Mouse (Mus musculus) liver, embryonic 14.5 days (tissue): ENCODE data around the gene Cep55. TPM values are rescaled to one million over a fixed set of nuclear protein-coding genes. Genes with fewer than 3 reads are reported as not detected.
A peak's percentile ranks its signal among the peaks of the same experiment; 100 is the strongest.

Experiments
- ATAC-seq: fragments of 200-750 bp; cut with Nextera tagmentation; 2 replicates; pipeline ENCODE4 v1.8.0; 2017; ENCODE audit warnings: moderate number of reproducible peaks, mild to moderate bottlenecking, moderate library complexity; ENCODE audit not compliant: insufficient read depth
- DNase-seq, 3 experiments: peaks; one replicate each; pipeline ENCODE4 v3.0.0-alpha.2; 2012 to 2013; ENCODE audit warnings: low read depth in 3 of 3, low spot score in 3 of 3
- H3K27ac ChIP-seq: fragments of 300-500 bp; sonication (generic); 2 replicates; pipeline ENCODE4 v1.5.1; 2014; ENCODE audit warnings: moderate library complexity, mild to moderate bottlenecking, control low read depth, inconsistent platforms
- H3K27me3 ChIP-seq: fragments of 300-500 bp; sonication (generic); 2 replicates; pipeline ENCODE4 v1.6.1; 2014; ENCODE audit warnings: mild to moderate bottlenecking, low read length, moderate library complexity; ENCODE audit not compliant: control insufficient read depth, insufficient read depth
- H3K36me3 ChIP-seq: fragments of 300-500 bp; sonication (generic); replicated peaks from 2 replicates; pipeline ENCODE4 v1.6.1; 2014; ENCODE audit warnings: low read depth; ENCODE audit not compliant: control insufficient read depth, insufficient read depth
- H3K4me1 ChIP-seq, 2 experiments: fragments of 200-500 bp in 1 of 2; fragments of 300-500 bp in 1 of 2; sonication (generic) in 1 of 2; replicated peaks; 2 replicates each; pipeline ENCODE4 v1.6.1; 2012 to 2014; ENCODE audit warnings: antibody characterized with exemption in 1 of 2, inconsistent platforms in 1 of 2, low read length in 1 of 2; ENCODE audit not compliant: control insufficient read depth in 2 of 2, insufficient read depth in 2 of 2
- H3K4me2 ChIP-seq: fragments of 300-500 bp; sonication (generic); 2 replicates; pipeline ENCODE4 v1.6.1; 2014; ENCODE audit warnings: low read depth, mild to moderate bottlenecking, control low read depth, moderate library complexity
- H3K4me3 ChIP-seq, 2 experiments: fragments of 200-500 bp in 1 of 2; fragments of 300-500 bp in 1 of 2; sonication (generic) in 1 of 2; 2 replicates each; pipeline ENCODE4 v1.5.1; 2012 to 2014; ENCODE audit warnings: low read depth in 2 of 2, low read length in 2 of 2, mild to moderate bottlenecking in 2 of 2, control low read depth in 1 of 2, inconsistent platforms in 1 of 2, moderate library complexity in 1 of 2; ENCODE audit not compliant: insufficient read depth in 1 of 2
- H3K9ac ChIP-seq: fragments of 300-500 bp; sonication (generic); replicated peaks from 2 replicates; pipeline ENCODE4 v1.6.1; 2014; ENCODE audit warnings: mild to moderate bottlenecking, control low read depth, moderate library complexity
- H3K9me3 ChIP-seq: fragments of 300-500 bp; sonication (generic); 2 replicates; pipeline ENCODE4 v1.6.1; 2016; ENCODE audit warnings: low read length, mixed read lengths; ENCODE audit not compliant: control insufficient read depth
- CTCF ChIP-seq: IDR thresholded peaks from 2 replicates; pipeline ENCODE4 v1.5.1; 2016; ENCODE audit warnings: antibody characterized with exemption, low read depth, control low read depth
- EP300 ChIP-seq: IDR thresholded peaks from 2 replicates; pipeline ENCODE4 v1.6.1; 2016; ENCODE audit warnings: antibody characterized with exemption, low read depth
- WGBS: fragments of 180-500 bp; shearing (Covaris S2); extraction: QIAGEN DNeasy Blood & Tissue Kit; methylation state at CpG from one replicate; pipeline ENCODE4 v1.1.7; 2014; ENCODE audit not compliant: insufficient replicate concordance; 5-methylcytosine and 5-hydroxymethylcytosine counted together
- polyA plus RNA-seq, 2 experiments: library from polyadenylated mRNA; depleted of rRNA in 1 of 2; stranded (reverse) in 1 of 2; unstranded in 1 of 2; fragments of >200 nt; fragmentation: Nextera tagmentation in 1 of 2; extraction: Ambion mirVana in 1 of 2; gene quantifications; 2 replicates each; pipeline versions ENCODE4 v1.2.1 to v1.2.3; 2012 to 2014

Gene Cep55
- polyA plus RNA-seq, 2 experiments: 4.2 to 5.3 TPM

- ATAC-seq: no peak
Measured at GRCm38 (mm10) chr19:38091512-38091985, 36.7 kb downstream of the Cep55 start.

GRCm38 (mm10) chr19:38096231-38096630, 41.4 kb downstream of the Cep55 start:
- Histone ChIP-seq H3K9me3 (no peaks in the 10 kb centered on the region), H3K4me2 (no peak overlapping the region), H3K9ac (no peak overlapping the region), H3K27me3 (peaks cover 25% of the 10 kb centered on the region), H3K4me3 (no peak overlapping the region), H3K27ac (no peak overlapping the region), H3K4me1 (no peaks in the 10 kb centered on the region), H3K36me3 (no peaks in the 10 kb centered on the region)
- ATAC-seq: no peak
- TF ChIP-seq EP300 (no peak), CTCF (no peak)
- 8% methylated on average over 4 of the region's 4 CpGs for WGBS
- DNase-seq: no peak

More at GRCm38 (mm10) chr19:38091512-38091985, 36.7 kb downstream of the Cep55 start:
- no peak for DNase-seq
- H3K36me3 ChIP-seq: no peaks in the 10 kb centered on the region
- H3K4me3 ChIP-seq: no peak overlapping the region
- no peaks in the 10 kb centered on the region for H3K4me1 ChIP-seq
- TF ChIP-seq CTCF (no peak), EP300 (no peak)
- no peak overlapping the region for H3K4me2 ChIP-seq
- no peak overlapping the region for H3K9ac ChIP-seq
- peaks cover 5% of the 10 kb centered on the region for H3K27me3 ChIP-seq
- H3K9me3 ChIP-seq: no peaks in the 10 kb centered on the region
- no peak overlapping the region for H3K27ac ChIP-seq
- WGBS: 39% methylated on average over 4 of the region's 4 CpGs

- no peak for TF ChIP-seq EP300
- TF ChIP-seq CTCF: no peak
- Histone ChIP-seq H3K36me3 (no peaks in the 10 kb centered on the region), H3K9me3 (no peaks in the 10 kb centered on the region), H3K4me3 (no peak within 1 kb of the TSS; a peak in 1 of 4 replicates), H3K4me2 (peak within 1 kb of the TSS; percentile 36), H3K27ac (no peak within 1 kb of the TSS), H3K9ac (no peak within 1 kb of the TSS), H3K4me1 (no peaks in the 10 kb centered on the region), H3K27me3 (peaks cover 25% of the 10 kb centered on the region)
- ATAC-seq: no peak
- DNase-seq: no peak
- WGBS: 2% methylated on average over 77 of the region's 77 CpGs
Measured at GRCm38 (mm10) chr19:38096858-38097758, 42.3 kb downstream of the Cep55 start, which contains the start of gene Ffar4. Ffar4 (plus strand) TSS chr19:38097071.

GRCm38 (mm10) chr19:38107871-38108270, 53.1 kb downstream of the Cep55 start:
- Histone ChIP-seq H3K4me1 (no peaks in the 10 kb centered on the region), H3K4me3 (no peak overlapping the region), H3K9ac (no peak overlapping the region), H3K36me3 (no peaks in the 10 kb centered on the region), H3K27me3 (no peaks in the 10 kb centered on the region), H3K27ac (no peak overlapping the region), H3K4me2 (no peak overlapping the region), H3K9me3 (no peaks in the 10 kb centered on the region)
- ATAC-seq (no peak), DNase-seq (no peak)
- 65% methylated on average over 4 of the region's 4 CpGs for WGBS
- no peak for TF ChIP-seq CTCF
- no peak for TF ChIP-seq EP300

GRCm38 (mm10) chr19:38109506-38110242, 54.9 kb downstream of the Cep55 start:
- Histone ChIP-seq H3K4me2 (no peak overlapping the region), H3K36me3 (no peaks in the 10 kb centered on the region), H3K4me1 (no peaks in the 10 kb centered on the region; a peak in 1 of 4 replicates), H3K27me3 (no peaks in the 10 kb centered on the region), H3K27ac (no peak overlapping the region), H3K4me3 (no peak overlapping the region), H3K9ac (no peak overlapping the region), H3K9me3 (no peaks in the 10 kb centered on the region)
- ATAC-seq (no peak), DNase-seq (no peak)
- TF ChIP-seq EP300: no peak
- no peak for TF ChIP-seq CTCF
- 69% methylated on average over 15 of the region's 15 CpGs for WGBS
